Mouse (Mus musculus): Measurements from ENCODE around the gene Tex33.

GRCm38 (mm10) chr15:78413083-78413718 lies 17.5 kb upstream of the Tex33 start:
- TF ChIP-seq CTCF (IDR thresholded peaks at IDR 0.05; ENCODE audit: borderline replicate concordance, insufficient read depth, low read depth, low read length) (no peak), POLR2A (IDR thresholded peaks at IDR 0.05; ENCODE audit: borderline replicate concordance, insufficient read depth, low read length) (no peak)

Measured in cerebellum, adult 2 months (tissue).